Mouse (Mus musculus) small intestine, adult 10 weeks (tissue): ENCODE measurements around the gene Oat. TPM values are rescaled to one million over a fixed set of nuclear protein-coding genes. Genes with fewer than 3 reads are reported as not detected.

Source experiments
- polyA plus RNA-seq: library from polyadenylated mRNA; stranded (reverse); fragments of 350-450 nt; fragmentation: Illumina TruSeq; extraction: RNeasy Lipid Tissue Mini Kit (QIAGEN cat#74804); gene quantifications from one replicate; pipeline ENCODE4 v1.2.3, GENCODE M21; 2014; ENCODE audit warnings: low replicate concordance

Gene Oat
- polyA plus RNA-seq = 524 TPM

DNA sequence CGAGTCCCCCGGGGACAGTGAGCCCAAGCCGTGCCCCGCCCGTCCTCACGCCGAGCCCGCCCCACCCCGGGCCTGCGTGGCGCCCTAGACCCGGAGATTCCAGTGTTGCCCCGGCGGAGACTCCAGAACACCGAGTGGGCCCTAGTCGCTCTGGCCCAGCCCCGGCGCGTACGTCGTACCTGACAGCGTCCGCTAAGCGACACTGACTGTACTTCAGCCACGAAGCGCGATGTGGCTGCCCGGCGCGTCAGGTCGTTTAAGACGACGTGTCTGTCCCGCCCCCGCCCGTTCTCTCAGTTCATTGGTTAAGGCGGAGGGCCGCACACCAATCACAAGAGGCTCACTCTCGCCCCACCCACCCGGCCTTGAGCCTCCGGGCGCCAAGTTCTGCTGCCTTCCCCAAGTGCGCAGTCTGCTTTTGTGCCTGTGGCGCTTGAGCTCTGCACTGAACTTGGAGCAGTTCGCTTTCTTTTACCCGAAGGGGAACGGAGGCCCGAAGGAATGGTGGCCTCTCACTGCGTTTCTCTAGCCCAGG, at the start of gene Oat:
Oat (minus strand) TSS at position 283 of the 535 bp plus-strand sequence.

DNA sequence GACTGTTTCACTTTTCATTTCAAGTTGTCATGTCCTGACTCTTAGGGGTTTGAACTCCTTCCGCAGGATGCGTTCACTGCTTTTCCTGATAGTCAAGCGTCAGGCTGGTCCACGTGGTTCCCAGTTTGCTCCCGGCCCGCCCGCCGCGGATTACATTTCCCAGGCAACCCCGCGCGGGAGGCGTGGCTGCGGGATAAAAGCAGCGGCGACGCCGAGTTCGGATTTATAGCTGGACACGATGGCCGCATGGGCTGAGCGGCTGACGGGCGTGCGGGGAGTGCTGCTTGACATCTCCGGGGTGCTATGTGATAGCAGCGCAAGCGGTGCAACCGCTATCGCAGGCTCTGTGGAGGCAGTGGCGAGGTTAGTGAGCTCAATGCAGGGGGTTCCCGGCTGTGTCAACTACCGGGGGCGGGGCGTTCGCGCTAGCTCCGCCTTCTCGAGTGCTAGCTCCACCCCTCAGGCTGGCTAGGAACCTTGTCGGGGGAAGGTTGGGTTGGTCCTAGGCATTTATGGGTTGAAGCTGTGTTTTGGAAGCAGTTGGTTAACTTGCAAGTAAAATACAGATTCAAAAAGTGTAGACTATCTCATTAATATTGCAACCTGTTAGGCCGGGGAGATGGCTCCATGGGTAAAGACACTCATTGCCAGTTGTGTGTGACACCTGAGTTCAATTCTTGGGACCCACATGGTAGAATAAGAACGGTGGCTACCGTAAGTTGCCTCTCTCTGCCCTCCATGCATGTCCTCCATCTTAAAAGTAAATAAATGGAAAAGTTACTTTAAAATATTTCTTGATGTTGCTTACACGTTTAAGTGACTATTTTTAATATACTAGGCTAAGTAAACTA, 34.5 kb upstream of the Oat start, which contains the start of gene Lhpp:
Lhpp (plus strand) TSS at position 171 of the 851 bp plus-strand sequence.

GRCm38 (mm10) chr7:132599071-132599975, 23.1 kb upstream of the Oat start, which contains the start of gene Nkx1-2:
Gene Nkx1-2 (minus strand): TSS chr7:132599637.

Other genes with a start within 250 kb of the Oat start
- 0.48 TPM for gene Nkx1-2, start 23.2 kb upstream of the Oat start, polyA plus RNA-seq
- gene Lhpp, start 34.2 kb upstream of the Oat start, polyA plus RNA-seq = 4.2 TPM
- gene Fam53b, start 237.5 kb upstream of the Oat start, polyA plus RNA-seq = 13.5 TPM